Mouse (Mus musculus): Measurements from ENCODE around the gene Dnlz. TPM values are rescaled to one million over a fixed set of nuclear protein-coding genes. Genes with fewer than 3 reads are reported as not detected.

Dnlz gene
- polyA plus RNA-seq, 1 experiment from 2014 or later, result 30.1 TPM

DNA sequence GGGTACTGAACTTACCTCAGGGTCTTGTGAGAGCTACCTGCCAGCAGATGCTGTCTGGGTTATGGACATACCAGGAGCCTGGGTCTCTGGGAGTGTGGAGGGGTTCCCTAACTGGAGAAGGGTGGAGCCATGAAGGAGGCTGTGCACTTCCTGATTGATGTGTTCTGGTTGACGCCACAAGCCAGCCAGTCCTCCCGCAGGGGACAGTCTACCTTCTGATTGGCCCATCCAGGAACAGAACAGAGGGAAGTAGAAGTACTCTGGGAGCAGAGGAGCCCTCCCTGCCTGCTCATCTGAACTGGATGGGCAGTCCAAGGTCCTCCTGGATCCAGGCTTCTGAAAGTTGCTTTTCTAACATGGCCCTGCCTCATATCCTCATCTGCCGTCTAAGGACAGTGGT, 8.9 kb upstream of the Dnlz start, which contains the start of gene Card9:
TSS of gene Card9 (minus strand) at position 147 of the 400 bp plus-strand sequence.
- no peak within 1 kb of the TSS for H3K4me2 ChIP-seq (ENCODE audit: low read length)
- 42% methylated on average over 3 of the region's 3 CpGs for WGBS
- H3K9me3 ChIP-seq (ENCODE audit: control insufficient read depth, low read length), result no peaks in the 10 kb centered on the region
- H3K9ac ChIP-seq (ENCODE audit: low read depth, low read length), result no peak within 1 kb of the TSS
- H3K4me3 ChIP-seq (ENCODE audit: low read length), result no peak within 1 kb of the TSS
- no peaks in the 10 kb centered on the region for H3K27me3 ChIP-seq (replicated peaks; ENCODE audit: control insufficient read depth, insufficient read depth, low read length)
- H3K36me3 ChIP-seq (ENCODE audit: control insufficient read depth, insufficient read depth, low read length), result peaks cover 19% of the 10 kb centered on the region
- no peak for ATAC-seq
- H3K4me1 ChIP-seq (ENCODE audit: control insufficient read depth, insufficient read depth, low read depth, low read length), result no peaks in the 10 kb centered on the region; the same call in 1 of the 2 replicates
- H3K27ac ChIP-seq (ENCODE audit: low read depth, low read length), result no peak within 1 kb of the TSS

DNA sequence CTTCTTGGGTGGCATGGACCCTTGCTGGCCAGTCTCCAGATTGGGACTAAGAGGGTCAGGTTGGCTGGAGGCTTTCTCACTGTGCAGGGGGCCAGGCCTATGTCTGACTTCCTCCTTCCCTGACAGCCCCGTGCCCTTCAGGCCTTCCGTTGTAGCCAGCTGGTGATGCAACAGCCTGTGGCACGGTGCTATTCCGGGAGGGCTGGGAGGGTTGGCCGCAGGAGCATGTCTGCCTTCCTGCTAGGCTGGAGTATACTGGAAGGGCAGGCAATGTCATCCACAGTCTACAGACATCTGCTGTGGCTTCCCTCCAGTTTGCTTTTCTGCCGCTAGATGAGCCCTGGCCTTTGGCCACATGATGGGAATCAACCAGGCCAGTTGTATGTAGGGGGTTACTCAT, 8.1 kb upstream of the Dnlz start:
- no peak overlapping the region for H3K9ac ChIP-seq (ENCODE audit: low read depth, low read length)
- H3K36me3 ChIP-seq (ENCODE audit: control insufficient read depth, insufficient read depth, low read length), result peaks cover 12% of the 10 kb centered on the region
- H3K9me3 ChIP-seq (ENCODE audit: control insufficient read depth, low read length), result no peaks in the 10 kb centered on the region
- no peak for ATAC-seq
- 72% methylated on average over 6 of the region's 6 CpGs for WGBS
- no peaks in the 10 kb centered on the region; the same call in 1 of the 2 replicates for H3K4me1 ChIP-seq (ENCODE audit: control insufficient read depth, insufficient read depth, low read depth, low read length)
- H3K27ac ChIP-seq (ENCODE audit: low read depth, low read length), result no peak overlapping the region
- no peak overlapping the region for H3K4me2 ChIP-seq (ENCODE audit: low read length)
- H3K27me3 ChIP-seq (replicated peaks; ENCODE audit: control insufficient read depth, insufficient read depth, low read length), result no peaks in the 10 kb centered on the region
- H3K4me3 ChIP-seq (ENCODE audit: low read length), result no peak overlapping the region

DNA sequence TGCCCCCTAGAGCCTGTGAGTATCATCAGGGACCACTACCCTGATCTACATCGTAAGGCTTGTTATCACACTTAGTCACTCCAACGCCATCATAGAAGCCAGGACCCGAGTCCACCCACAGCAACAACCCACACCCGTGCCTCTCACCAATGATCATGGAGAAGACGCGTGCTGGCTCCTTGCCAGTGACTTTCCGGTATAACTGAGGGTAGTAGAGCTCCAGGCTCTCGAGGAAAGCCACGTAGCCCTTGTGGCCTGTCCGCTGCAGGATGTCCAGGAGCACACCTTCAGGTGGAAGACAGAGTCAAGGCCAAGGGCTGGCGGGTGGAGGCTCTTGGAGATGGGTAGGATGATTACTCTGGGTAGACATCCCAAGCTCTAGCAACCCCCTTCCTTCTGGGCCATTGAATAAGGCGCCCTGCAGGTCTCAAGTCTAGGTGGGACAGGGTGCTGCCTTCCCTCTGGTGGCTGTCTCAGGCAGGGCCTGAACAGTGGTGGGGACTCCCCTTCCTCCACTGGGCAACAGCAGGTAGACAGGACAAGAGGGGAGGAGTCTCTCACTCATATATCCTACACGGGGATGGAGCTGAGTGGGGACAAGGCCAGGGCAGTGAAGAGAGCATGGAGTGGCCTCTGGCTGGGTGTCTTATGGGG, 6.9 kb upstream of the Dnlz start:
- Histone ChIP-seq H3K4me1 (ENCODE audit: control insufficient read depth, insufficient read depth, low read depth, low read length) (no peaks in the 10 kb centered on the region; the same call in 1 of the 2 replicates), H3K9me3 (ENCODE audit: control insufficient read depth, low read length) (no peaks in the 10 kb centered on the region), H3K4me3 (ENCODE audit: low read length) (no peak overlapping the region), H3K36me3 (ENCODE audit: control insufficient read depth, insufficient read depth, low read length) (peaks cover 2% of the 10 kb centered on the region), H3K9ac (ENCODE audit: low read depth, low read length) (no peak overlapping the region), H3K27ac (ENCODE audit: low read depth, low read length) (no peak overlapping the region), H3K27me3 (replicated peaks; ENCODE audit: control insufficient read depth, insufficient read depth, low read length) (no peaks in the 10 kb centered on the region), H3K4me2 (ENCODE audit: low read length) (no peak overlapping the region)
- WGBS, result 93% methylated on average over 13 of the region's 13 CpGs
- ATAC-seq, result no peak

DNA sequence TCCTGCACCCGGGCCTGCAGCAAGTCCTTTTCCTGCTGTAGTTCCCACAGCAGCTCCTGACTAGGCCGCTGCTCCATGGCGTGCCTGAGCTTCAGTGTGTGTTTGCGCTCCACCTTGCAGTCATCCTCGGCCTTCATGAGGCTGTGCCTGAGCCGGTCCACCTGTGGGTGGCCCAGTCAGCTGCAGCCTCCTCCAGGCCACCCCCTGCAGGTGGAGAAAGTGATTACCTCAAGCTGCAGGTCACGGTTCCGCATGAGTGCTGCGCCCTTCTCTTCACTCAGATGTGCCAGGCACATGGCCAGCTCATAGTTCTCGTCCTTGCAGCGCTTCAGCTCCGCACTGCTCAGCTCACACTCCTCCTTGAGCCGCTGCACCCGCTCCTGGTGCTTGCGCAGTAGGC, 5.6 kb upstream of the Dnlz start:
- no peak overlapping the region for H3K27ac ChIP-seq (ENCODE audit: low read depth, low read length)
- no peak overlapping the region for H3K9ac ChIP-seq (ENCODE audit: low read depth, low read length)
- no peak overlapping the region for H3K4me3 ChIP-seq (ENCODE audit: low read length)
- H3K9me3 ChIP-seq (ENCODE audit: control insufficient read depth, low read length), result no peaks in the 10 kb centered on the region
- H3K4me1 ChIP-seq (ENCODE audit: control insufficient read depth, insufficient read depth, low read depth, low read length), result peaks cover 10% of the 10 kb centered on the region
- H3K27me3 ChIP-seq (replicated peaks; ENCODE audit: control insufficient read depth, insufficient read depth, low read length), result no peaks in the 10 kb centered on the region
- no peak for ATAC-seq
- 51% methylated on average over 15 of the region's 15 CpGs for WGBS
- H3K4me2 ChIP-seq (ENCODE audit: low read length), result no peak overlapping the region
- no peaks in the 10 kb centered on the region for H3K36me3 ChIP-seq (ENCODE audit: control insufficient read depth, insufficient read depth, low read length)

DNA sequence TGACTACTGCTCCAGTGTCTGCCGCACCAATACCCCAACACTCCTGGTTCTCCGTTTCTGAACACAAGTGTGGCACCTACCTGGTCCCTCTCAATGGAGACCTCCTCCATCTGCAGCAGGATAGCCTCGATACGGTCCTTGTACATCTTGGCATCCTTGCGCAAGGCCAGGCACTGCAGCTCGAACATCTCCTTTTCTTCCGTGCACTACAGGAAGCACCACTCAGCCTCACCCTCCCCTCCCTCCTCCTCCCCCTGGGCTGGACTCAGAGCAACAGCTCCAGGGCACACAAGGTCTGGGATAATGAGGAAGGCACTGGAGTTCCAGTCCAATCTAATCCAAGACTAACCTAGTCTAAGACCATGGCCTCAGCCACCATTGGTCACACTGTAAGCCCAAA, 4.8 kb upstream of the Dnlz start:
- WGBS, result 79% methylated on average over 7 of the region's 7 CpGs
- H3K4me1 ChIP-seq (ENCODE audit: control insufficient read depth, insufficient read depth, low read depth, low read length), result peaks cover 10% of the 10 kb centered on the region
- no peak for ATAC-seq

DNA sequence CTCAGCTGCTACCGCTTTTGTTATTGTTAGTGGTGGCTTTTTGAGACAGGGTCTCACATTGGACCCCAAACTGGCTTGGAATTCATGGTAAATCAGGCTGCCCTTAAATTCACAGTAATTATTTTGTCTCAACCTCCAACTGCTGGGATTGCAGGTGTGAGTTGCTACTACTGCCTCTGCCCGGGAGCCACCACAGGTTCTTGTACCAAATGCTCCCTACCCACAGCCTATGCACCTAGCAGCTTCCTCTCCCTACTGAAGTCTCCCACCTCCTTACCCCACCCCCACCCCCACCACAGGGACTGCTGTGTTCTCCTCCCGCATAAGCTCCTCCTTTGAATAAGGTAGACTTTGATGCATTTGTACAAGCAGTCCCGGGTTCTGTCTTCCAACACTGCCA, 4.3 kb upstream of the Dnlz start:
- no peak for ATAC-seq
- 87% methylated on average over 4 of the region's 4 CpGs for WGBS
- H3K27ac ChIP-seq (ENCODE audit: low read depth, low read length), result no peak overlapping the region

More for the DNA sequence above, 4.8 kb upstream of the Dnlz start:
- H3K27ac ChIP-seq (ENCODE audit: low read depth, low read length), result no peak overlapping the region
- no peaks in the 10 kb centered on the region for H3K36me3 ChIP-seq (ENCODE audit: control insufficient read depth, insufficient read depth, low read length)
- no peaks in the 10 kb centered on the region for H3K27me3 ChIP-seq (replicated peaks; ENCODE audit: control insufficient read depth, insufficient read depth, low read length)
- H3K4me3 ChIP-seq (ENCODE audit: low read length), result no peak overlapping the region
- no peak overlapping the region for H3K9ac ChIP-seq (ENCODE audit: low read depth, low read length)
- H3K4me2 ChIP-seq (ENCODE audit: low read length), result no peak overlapping the region
- H3K9me3 ChIP-seq (ENCODE audit: control insufficient read depth, low read length), result no peaks in the 10 kb centered on the region

DNA sequence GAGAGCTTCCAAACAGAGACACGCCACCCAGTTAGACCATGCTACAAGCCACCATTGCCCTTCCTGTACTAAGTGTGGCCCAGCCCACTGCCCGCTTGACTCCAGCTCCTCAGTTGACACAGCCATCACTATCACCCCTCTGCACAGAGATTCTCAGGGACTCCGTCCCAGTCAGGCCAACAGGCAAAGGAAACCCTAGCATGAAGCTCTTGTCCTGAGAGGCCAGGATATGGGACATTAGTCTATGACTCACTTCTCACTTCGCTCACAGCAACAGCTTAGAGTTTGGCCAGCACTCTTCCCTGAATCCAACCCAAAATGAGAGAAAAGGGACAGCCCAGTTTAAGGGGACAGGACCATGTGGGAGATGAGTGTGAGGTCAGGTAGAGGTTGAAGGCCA, 2.5 kb upstream of the Dnlz start:
- H3K4me2 ChIP-seq (ENCODE audit: low read length), result no peak overlapping the region
- H3K27me3 ChIP-seq (replicated peaks; ENCODE audit: control insufficient read depth, insufficient read depth, low read length), result no peaks in the 10 kb centered on the region
- no peak overlapping the region for H3K27ac ChIP-seq (ENCODE audit: low read depth, low read length)
- no peak overlapping the region for H3K9ac ChIP-seq (ENCODE audit: low read depth, low read length)
- no peak for ATAC-seq
- peaks cover 19% of the 10 kb centered on the region for H3K4me1 ChIP-seq (ENCODE audit: control insufficient read depth, insufficient read depth, low read depth, low read length)
- 95% methylated on average over 4 of the region's 4 CpGs for WGBS
- H3K9me3 ChIP-seq (ENCODE audit: control insufficient read depth, low read length), result no peaks in the 10 kb centered on the region
- no peak overlapping the region for H3K4me3 ChIP-seq (ENCODE audit: low read length)
- H3K36me3 ChIP-seq (ENCODE audit: control insufficient read depth, insufficient read depth, low read length), result peaks cover 6% of the 10 kb centered on the region

More for the DNA sequence above, 4.3 kb upstream of the Dnlz start:
- Histone ChIP-seq H3K4me2 (ENCODE audit: low read length) (no peak overlapping the region), H3K9me3 (ENCODE audit: control insufficient read depth, low read length) (no peaks in the 10 kb centered on the region), H3K27me3 (replicated peaks; ENCODE audit: control insufficient read depth, insufficient read depth, low read length) (no peaks in the 10 kb centered on the region), H3K4me3 (ENCODE audit: low read length) (no peak overlapping the region), H3K4me1 (ENCODE audit: control insufficient read depth, insufficient read depth, low read depth, low read length) (peaks cover 11% of the 10 kb centered on the region), H3K36me3 (ENCODE audit: control insufficient read depth, insufficient read depth, low read length) (no peaks in the 10 kb centered on the region), H3K9ac (ENCODE audit: low read depth, low read length) (no peak overlapping the region)

DNA sequence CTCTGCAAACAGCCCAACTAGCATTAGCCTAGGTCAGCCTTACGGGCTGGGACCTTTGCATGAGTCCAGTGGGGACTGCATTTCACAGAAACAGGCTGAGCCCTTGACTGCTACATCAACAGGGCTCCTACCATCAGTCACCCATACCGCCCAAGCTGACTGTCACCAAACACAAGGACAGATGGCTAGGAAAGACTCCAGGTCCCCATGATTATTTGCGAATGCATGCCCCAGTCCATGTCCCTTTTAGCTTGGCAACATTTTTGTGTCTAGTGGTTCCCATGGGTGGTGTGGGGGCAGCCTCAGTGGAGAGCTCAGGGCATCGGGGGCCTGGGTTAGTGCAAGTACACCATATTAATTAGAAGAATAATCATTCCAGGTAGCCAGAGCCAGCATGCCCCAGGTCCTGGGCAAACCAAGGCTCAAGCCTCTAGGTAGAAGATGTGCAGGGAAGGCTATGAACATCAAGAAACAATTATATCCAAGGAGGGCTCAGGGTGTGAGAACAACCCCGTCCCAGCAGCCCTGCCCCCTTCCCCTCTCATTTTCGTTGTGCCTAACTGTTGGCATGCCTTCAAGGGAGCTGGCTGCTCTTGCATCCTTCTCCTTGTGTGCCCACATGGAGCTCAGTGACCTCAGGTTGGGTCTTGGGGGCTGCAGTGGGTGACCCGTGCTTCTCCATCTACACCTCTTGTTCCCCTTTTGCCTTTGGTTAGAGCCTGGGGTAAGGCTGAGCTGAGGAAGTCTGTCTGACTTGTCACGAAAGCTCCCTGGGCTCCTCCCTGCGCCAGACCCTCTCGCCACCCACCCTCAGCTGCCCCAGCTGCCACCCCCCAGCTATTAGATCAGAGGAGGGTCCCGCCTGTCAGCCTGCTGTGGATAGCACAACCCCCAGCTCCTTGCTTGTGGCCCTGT, 1.4 kb upstream of the Dnlz start:
- H3K4me3 ChIP-seq (ENCODE audit: low read length), result peak overlapping the region; percentile 88
- H3K4me1 ChIP-seq (ENCODE audit: control insufficient read depth, insufficient read depth, low read depth, low read length), result peaks cover 19% of the 10 kb centered on the region
- H3K9ac ChIP-seq (ENCODE audit: low read depth, low read length), result peak overlapping the region; percentile 87
- H3K27ac ChIP-seq (ENCODE audit: low read depth, low read length), result no peak overlapping the region
- no peaks in the 10 kb centered on the region for H3K9me3 ChIP-seq (ENCODE audit: control insufficient read depth, low read length)
- H3K36me3 ChIP-seq (ENCODE audit: control insufficient read depth, insufficient read depth, low read length), result peaks cover 13% of the 10 kb centered on the region
- WGBS, result 88% methylated on average over 11 of the region's 11 CpGs
- no peaks in the 10 kb centered on the region for H3K27me3 ChIP-seq (replicated peaks; ENCODE audit: control insufficient read depth, insufficient read depth, low read length)
- peak overlapping the region; percentile 96 for H3K4me2 ChIP-seq (ENCODE audit: low read length)
- no peak for ATAC-seq

DNA sequence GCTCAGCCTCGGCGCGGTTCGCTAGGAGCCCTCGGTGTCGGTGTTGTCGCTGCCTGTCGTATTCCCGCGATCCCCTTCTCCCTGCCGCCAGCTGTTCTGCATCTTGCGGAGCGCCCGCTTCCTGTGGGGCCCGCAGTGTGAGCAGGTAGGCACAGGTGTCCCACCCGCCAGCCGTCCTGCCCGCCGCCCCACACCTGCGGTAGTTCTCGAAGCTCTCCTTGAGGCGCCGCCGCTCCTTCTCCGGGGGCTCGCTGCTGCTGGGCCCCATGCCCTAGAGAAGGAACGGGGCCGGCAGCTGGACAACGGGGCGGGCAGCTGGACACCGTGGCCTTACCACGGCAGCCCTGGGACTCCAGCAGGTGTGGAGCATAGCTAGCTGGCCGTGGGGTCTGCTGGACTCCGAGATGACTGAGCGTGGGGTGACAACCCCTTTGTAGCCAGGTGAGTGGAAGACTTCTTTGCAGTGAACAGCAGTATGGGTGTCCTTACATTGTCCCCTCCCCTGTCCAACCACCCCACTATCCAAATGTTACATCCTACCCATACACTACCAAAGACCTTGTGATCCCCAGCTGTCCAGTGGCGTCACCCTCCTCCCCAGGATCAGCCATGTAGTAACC, 491 bp upstream of the Dnlz start:
- peak; percentile 40 for ATAC-seq
- Histone ChIP-seq H3K36me3 (ENCODE audit: control insufficient read depth, insufficient read depth, low read length) (peaks cover 13% of the 10 kb centered on the region), H3K9ac (ENCODE audit: low read depth, low read length) (peak overlapping the region; percentile 87), H3K4me1 (ENCODE audit: control insufficient read depth, insufficient read depth, low read depth, low read length) (peaks cover 19% of the 10 kb centered on the region), H3K9me3 (ENCODE audit: control insufficient read depth, low read length) (no peaks in the 10 kb centered on the region), H3K4me2 (ENCODE audit: low read length) (peak overlapping the region; percentile 96), H3K27ac (ENCODE audit: low read depth, low read length) (peak overlapping the region; percentile 89), H3K4me3 (ENCODE audit: low read length) (peak overlapping the region; percentile 88), H3K27me3 (replicated peaks; ENCODE audit: control insufficient read depth, insufficient read depth, low read length) (no peaks in the 10 kb centered on the region)
- WGBS, result 2% methylated on average over 36 of the region's 36 CpGs
